Comparison of ENCODE assay signal across 9 mouse cellular contexts in genomic region chr5:96881118-96881517, GRCm38 (mm10).
DNase-seq lines count a peak whose midpoint lies in the region; ATAC-seq lines count a peak whose summit lies in the region.
"Had no signal": no experiment of that assay in that cellular context is flagged by ENCODE, and none has a peak within 500 bp of the region (broad histone marks: within the 10 kb centered on the region; RNA-seq: fewer than 3 reads in every experiment).

No protein-coding gene starts in this region.

- no peak overlapping the region for H3K4me2 ChIP-seq in lung, embryonic 15.5 days

- H3K27ac ChIP-seq in lung, embryonic 15.5 days = no peak overlapping the region
- no peak overlapping the region for H3K27ac ChIP-seq in heart, embryonic 10.5 days

- H3K4me1 ChIP-seq in lung, embryonic 15.5 days = no peaks in the 10 kb centered on the region
- H3K4me1 ChIP-seq in heart, embryonic 10.5 days = peaks cover 3% of the 10 kb centered on the region; the same call in 1 of the 2 replicates

- WGBS in lung, embryonic 15.5 days = 53% methylated on average over 3 of the region's 3 CpGs
- WGBS in heart, embryonic 10.5 days = 65% methylated on average over 3 of the region's 3 CpGs

- no peaks in the 10 kb centered on the region for H3K36me3 ChIP-seq in lung, embryonic 15.5 days
- no peaks in the 10 kb centered on the region for H3K36me3 ChIP-seq in heart, embryonic 10.5 days

- ATAC-seq in lung, embryonic 15.5 days (ENCODE audit: borderline replicate concordance, extremely low read depth, low FRiP score, low TSS enrichment) = peak; percentile 67; the same call in 1 of the 2 replicates

- peak; percentile 17 for DNase-seq in embryo, embryonic 11 days
- DNase-seq in embryo, embryonic 9.5 days (ENCODE audit: extremely low spot score) = no peak
- DNase-seq in lung, adult 18-20 months = no peak
- peak; percentile 82 for DNase-seq in heart, embryonic 10.5 days (ENCODE audit: low spot score)
- DNase-seq in mesoderm, embryonic 11.5 days (ENCODE audit: low read depth, low spot score) = peak; percentile 9
- no peak for DNase-seq in spleen, postnatal 4 days (ENCODE audit: low spot score in 2 of 2)
- DNase-seq in spleen, postnatal 14 days (ENCODE audit: low spot score in 2 of 2) = no peak
- DNase-seq: cerebellum, postnatal 14 days had no signal

- no peak overlapping the region for H3K4me3 ChIP-seq in lung, embryonic 15.5 days
- H3K4me3 ChIP-seq in heart, embryonic 10.5 days = no peak overlapping the region

- H3K9ac ChIP-seq in lung, embryonic 15.5 days = no peak overlapping the region

- H3K9me3 ChIP-seq in lung, embryonic 15.5 days = no peaks in the 10 kb centered on the region
- no peaks in the 10 kb centered on the region for H3K9me3 ChIP-seq in heart, embryonic 10.5 days

- H3K27me3 ChIP-seq in lung, embryonic 15.5 days = no peaks in the 10 kb centered on the region
- H3K27me3 ChIP-seq in heart, embryonic 10.5 days (ENCODE audit: insufficient read depth, poor library complexity, severe bottlenecking) = no peaks in the 10 kb centered on the region

Comparison
In these comparisons a context has a peak if more than half of its experiments do, and no peak if none do; other contexts are left out.
1. DNase-seq: peak in embryo, embryonic 11 days (single experiment), heart, embryonic 10.5 days (single experiment) and mesoderm, embryonic 11.5 days (single experiment); none in embryo, embryonic 9.5 days (single experiment), lung, adult 18-20 months (0 of 2), spleen, postnatal 4 days (0 of 2) and spleen, postnatal 14 days (0 of 2).